Mouse (Mus musculus): ENCODE results near the gene Rcc2.

DNA sequence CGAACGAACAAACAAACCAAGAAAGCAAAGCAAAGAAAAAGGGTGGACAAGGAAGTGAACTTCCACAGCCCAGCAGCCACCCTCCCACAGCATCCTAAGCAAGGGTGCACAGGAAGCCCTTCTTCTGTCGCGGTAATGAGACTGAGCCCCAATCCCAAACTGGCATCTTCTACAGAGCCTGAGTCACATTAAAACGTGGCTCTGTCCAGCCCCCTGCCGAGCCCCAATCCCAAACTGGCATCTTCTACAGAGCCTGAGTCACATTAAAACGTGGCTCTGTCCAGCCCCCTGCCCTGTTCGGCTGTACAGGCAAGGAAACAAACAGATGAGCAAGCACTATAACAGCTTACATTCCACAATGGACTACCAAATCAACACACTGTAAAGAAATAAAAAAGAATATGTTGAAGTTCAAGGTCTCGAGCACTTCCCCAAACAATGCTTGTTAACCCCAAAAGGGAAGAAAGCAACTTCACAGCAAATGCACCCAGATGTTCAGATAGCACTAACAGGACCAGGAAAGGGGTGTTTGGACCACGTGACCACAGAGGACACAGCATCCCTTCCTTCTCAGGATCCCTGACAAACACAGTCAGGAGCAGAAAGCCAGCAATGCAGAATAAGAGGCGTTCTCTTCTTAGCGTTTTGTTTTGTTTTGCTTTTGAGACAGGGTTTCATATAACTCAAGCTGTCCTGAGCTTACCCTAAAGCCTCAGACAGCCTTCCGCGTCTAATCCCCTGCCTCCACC is 46.3 kb upstream of the Rcc2 start:
- TF ChIP-seq CTCF (IDR thresholded peaks at IDR 0.05; ENCODE audit: low read depth), result no peak
- no peak for TF ChIP-seq EP300 (IDR thresholded peaks at IDR 0.05; ENCODE audit: low read depth)
